Mouse (Mus musculus): Measurements from ENCODE around the gene Tmem54. TPM values are rescaled to one million over a fixed set of nuclear protein-coding genes. Genes with fewer than 3 reads are reported as not detected.

Gene Tmem54
- polyA plus RNA-seq (2012; rRNA removed) = 0.16 TPM in 2 replicates

DNA sequence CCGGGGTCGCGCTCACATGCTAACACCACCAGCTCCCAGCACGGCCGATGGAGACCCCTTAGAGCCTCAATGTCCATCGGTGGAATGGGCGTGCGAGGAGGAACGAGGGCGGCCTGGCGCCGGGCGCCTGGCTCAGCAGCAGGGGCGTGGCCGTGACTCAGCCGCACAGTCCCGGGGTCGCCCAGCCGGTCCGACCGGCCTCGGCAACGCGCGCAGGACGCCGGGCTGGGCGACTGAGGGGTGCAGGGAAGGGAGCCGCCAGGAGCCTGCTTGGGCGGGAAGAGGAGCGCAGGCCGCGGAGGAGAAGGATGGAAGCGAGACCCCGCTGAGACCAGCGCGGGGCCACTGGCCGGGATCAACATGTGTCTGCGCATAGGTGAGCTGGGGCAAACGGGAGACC lies at the start of gene Tmem54:
Gene Tmem54 (plus strand): TSS at position 193 of the 400 bp plus-strand sequence.
- H3K27ac ChIP-seq (ENCODE audit: insufficient read depth, low read length) = no peak within 1 kb of the TSS
- no peaks in the 10 kb centered on the region for H3K27me3 ChIP-seq (ENCODE audit: control insufficient read depth, insufficient read depth, low read length)
- no peak for DNase-seq
- no peaks in the 10 kb centered on the region for H3K4me1 ChIP-seq (ENCODE audit: control insufficient read depth, insufficient read depth, low read length)
- no peak within 1 kb of the TSS for H3K4me3 ChIP-seq (replicated peaks; ENCODE audit: insufficient read depth, low read depth, low read length)
- TF ChIP-seq POLR2A (IDR thresholded peaks at IDR 0.05; ENCODE audit: borderline replicate concordance, insufficient read depth, low read length) = no peak
- TF ChIP-seq CTCF (IDR thresholded peaks at IDR 0.05; ENCODE audit: borderline replicate concordance, insufficient read depth, low read depth, low read length) = no peak
- WGBS = 14% methylated on average over 40 of the region's 40 CpGs

DNA sequence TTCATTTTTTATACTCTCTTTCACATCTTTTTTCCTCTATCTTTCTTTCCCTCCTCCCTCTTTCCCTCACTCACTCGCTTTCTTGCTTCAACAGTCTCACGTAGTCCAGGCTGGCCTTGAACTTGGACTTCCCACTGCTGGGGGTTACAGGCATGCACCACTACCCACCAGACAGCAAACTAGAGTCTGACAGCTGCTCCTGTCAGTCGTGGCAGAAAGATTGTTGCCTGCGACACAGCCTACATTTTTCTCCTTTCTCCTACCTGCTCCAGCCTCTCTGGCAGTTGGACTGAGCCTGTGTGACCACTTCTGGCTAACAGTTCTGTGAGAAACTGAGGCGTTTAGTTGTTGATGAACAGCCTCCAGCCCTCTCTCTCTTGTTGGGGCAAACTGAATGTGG lies 49.8 kb upstream of the Tmem54 start:
- TF ChIP-seq CTCF (IDR thresholded peaks at IDR 0.05; ENCODE audit: borderline replicate concordance, insufficient read depth, low read depth, low read length) = no peak
- TF ChIP-seq POLR2A (IDR thresholded peaks at IDR 0.05; ENCODE audit: borderline replicate concordance, insufficient read depth, low read length) = no peak
- Histone ChIP-seq H3K27me3 (ENCODE audit: control insufficient read depth, insufficient read depth, low read length) (no peaks in the 10 kb centered on the region), H3K4me1 (ENCODE audit: control insufficient read depth, insufficient read depth, low read length) (no peaks in the 10 kb centered on the region), H3K4me3 (replicated peaks; ENCODE audit: insufficient read depth, low read depth, low read length) (no peak overlapping the region), H3K27ac (ENCODE audit: insufficient read depth, low read length) (no peak overlapping the region)
- 82% methylated on average over 5 of the region's 5 CpGs for WGBS
- DNase-seq = no peak

DNA sequence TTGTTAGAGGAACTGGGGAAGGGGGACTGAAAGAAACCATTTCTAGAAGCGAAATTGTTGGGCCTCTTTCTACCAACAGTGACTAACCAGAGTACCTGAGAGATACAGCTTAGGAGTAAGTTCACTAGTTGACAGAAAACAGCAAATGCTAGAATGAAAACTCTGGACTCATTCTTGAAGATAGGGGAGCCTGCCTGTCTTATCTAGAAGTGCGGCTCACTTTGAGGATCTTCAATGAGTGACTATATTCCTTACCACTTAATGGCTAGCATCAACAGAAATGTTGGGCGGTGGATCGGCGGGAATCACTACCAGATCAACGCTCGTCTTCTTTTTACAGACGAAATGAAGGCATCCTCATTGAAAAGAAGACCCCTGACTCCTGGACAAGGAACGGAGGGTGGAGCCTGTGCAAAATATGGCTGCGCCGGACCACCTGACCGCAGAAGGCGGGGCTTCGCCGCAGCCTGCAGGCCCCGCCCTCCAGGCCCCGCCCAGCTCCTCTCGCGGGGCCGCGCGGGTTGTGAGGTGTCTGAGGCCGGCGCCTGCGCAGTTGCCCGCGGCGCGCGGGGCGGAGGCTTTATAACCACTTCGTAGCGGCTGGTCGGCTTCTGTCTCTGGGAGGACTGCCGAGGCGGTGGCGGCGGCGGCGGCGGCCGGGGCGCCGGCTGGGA lies 47.7 kb upstream of the Tmem54 start:
- no peaks in the 10 kb centered on the region for H3K27me3 ChIP-seq (ENCODE audit: control insufficient read depth, insufficient read depth, low read length)
- WGBS = 4% methylated on average over 44 of the region's 44 CpGs
- peaks cover 8% of the 10 kb centered on the region for H3K4me1 ChIP-seq (ENCODE audit: control insufficient read depth, insufficient read depth, low read length)
- peak; percentile 97 for DNase-seq
- peak overlapping the region; percentile 75 for H3K27ac ChIP-seq (ENCODE audit: insufficient read depth, low read length)
- TF ChIP-seq CTCF (IDR thresholded peaks at IDR 0.05; ENCODE audit: borderline replicate concordance, insufficient read depth, low read depth, low read length) (no peak), POLR2A (IDR thresholded peaks at IDR 0.05; ENCODE audit: borderline replicate concordance, insufficient read depth, low read length) (peak; percentile 91)
- peak overlapping the region; percentile 79 for H3K4me3 ChIP-seq (replicated peaks; ENCODE audit: insufficient read depth, low read depth, low read length)

DNA sequence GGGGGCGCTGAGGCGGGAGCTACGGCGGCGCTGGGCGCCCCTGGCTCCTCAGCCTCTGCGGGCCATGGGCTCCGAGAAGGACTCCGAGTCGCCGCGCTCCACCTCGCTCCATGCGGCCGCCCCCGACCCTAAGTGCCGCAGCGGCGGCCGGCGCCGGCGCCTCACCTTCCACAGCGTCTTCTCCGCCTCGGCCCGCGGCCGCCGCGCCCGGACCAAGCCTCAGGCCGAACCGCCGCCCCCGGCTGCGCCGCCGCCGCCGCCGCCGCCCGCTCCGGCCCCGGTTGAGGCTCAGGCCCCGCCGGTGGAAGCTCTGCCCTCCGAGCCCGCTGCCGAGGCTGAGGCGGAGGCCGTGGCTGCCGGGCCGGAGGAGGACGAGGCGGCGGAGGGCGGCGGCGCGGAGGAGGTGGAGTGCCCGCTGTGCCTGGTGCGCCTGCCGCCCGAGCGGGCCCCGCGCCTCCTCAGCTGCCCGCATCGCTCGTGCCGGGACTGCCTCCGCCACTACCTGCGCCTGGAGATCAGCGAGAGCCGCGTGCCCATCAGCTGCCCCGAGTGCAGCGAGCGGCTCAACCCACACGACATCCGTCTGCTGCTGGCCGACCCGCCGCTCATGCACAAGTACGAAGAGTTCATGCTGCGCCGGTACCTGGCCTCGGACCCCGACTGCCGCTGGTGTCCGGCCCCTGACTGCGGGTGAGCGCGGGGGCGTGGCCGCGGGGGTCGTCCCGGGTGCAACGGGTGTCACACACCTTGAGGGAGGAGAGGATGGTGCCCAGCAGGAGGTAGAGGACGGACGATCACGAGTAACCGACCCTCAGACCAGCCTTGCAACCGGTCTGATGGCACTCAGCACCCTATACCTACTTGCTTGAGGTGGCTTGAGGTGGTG lies 46.9 kb upstream of the Tmem54 start, which contains the start of gene Rnf19b:
Gene Rnf19b (plus strand): TSS at position 65 of the 886 bp plus-strand sequence.
- peaks cover 11% of the 10 kb centered on the region for H3K4me1 ChIP-seq (ENCODE audit: control insufficient read depth, insufficient read depth, low read length)

DNA sequence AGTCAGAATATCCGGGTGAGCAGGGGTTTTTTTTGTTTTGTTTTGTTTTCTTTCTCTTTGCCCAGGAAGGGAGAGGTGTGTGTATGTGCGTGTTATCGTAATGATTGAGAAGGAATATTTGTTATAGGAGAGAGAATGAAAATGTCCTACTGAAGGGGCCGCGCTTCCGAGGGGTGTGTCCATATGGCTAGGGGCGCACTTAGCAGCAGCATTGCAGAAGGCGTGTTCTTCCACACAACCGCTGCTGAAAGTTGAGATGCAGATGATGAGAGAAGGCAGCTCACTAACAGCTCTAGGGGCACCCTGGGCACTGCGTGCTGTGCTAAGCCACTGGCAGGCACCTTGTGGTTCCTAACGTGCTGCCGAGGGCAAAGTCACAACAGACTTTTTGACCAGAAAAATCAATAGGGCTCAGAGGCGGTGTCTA lies 46.2 kb upstream of the Tmem54 start:
- H3K27me3 ChIP-seq (ENCODE audit: control insufficient read depth, insufficient read depth, low read length) = no peaks in the 10 kb centered on the region
- H3K4me1 ChIP-seq (ENCODE audit: control insufficient read depth, insufficient read depth, low read length) = peaks cover 11% of the 10 kb centered on the region
- WGBS = under 1% methylated on average over 13 of the region's 13 CpGs
- DNase-seq = no peak
- no peak overlapping the region for H3K27ac ChIP-seq (ENCODE audit: insufficient read depth, low read length)
- H3K4me3 ChIP-seq (replicated peaks; ENCODE audit: insufficient read depth, low read depth, low read length) = peak overlapping the region; percentile 79
- TF ChIP-seq CTCF (IDR thresholded peaks at IDR 0.05; ENCODE audit: borderline replicate concordance, insufficient read depth, low read depth, low read length) = no peak
- no peak for TF ChIP-seq POLR2A (IDR thresholded peaks at IDR 0.05; ENCODE audit: borderline replicate concordance, insufficient read depth, low read length)

More for the DNA sequence above, 46.9 kb upstream of the Tmem54 start, which contains the start of gene Rnf19b:
- peak; percentile 59 to 72 for DNase-seq
- H3K4me3 ChIP-seq (replicated peaks; ENCODE audit: insufficient read depth, low read depth, low read length) = peak within 1 kb of the TSS; percentile 79
- H3K27me3 ChIP-seq (ENCODE audit: control insufficient read depth, insufficient read depth, low read length) = no peaks in the 10 kb centered on the region
- H3K27ac ChIP-seq (ENCODE audit: insufficient read depth, low read length) = peak within 1 kb of the TSS; percentile 75
- WGBS = 1% methylated on average over 101 of the region's 107 CpGs
- TF ChIP-seq POLR2A (IDR thresholded peaks at IDR 0.05; ENCODE audit: borderline replicate concordance, insufficient read depth, low read length) = no peak
- TF ChIP-seq CTCF (IDR thresholded peaks at IDR 0.05; ENCODE audit: borderline replicate concordance, insufficient read depth, low read depth, low read length) = no peak

DNA sequence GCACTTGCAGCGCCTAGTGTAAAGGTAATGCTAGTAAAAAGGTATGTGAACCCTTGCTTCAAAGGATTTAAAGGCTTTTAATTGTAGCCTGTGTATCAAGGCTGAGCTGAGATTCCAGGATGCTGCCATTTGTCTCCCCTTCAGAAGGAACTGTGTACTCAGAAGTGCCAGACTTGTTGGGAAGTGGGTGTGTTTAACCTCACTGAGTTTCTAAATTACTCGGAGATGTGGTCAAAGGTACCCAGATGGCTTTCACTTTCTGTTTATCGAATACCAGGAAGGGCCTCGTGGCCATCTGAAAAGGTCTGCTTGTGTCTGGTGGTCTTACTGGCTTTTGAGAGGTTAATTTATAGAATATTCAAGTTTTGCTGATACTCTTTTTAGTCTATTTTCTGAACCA lies 45.4 kb upstream of the Tmem54 start:
- WGBS = 20% methylated on average over 4 of the region's 4 CpGs
- no peak for TF ChIP-seq POLR2A (IDR thresholded peaks at IDR 0.05; ENCODE audit: borderline replicate concordance, insufficient read depth, low read length)
- TF ChIP-seq CTCF (IDR thresholded peaks at IDR 0.05; ENCODE audit: borderline replicate concordance, insufficient read depth, low read depth, low read length) = no peak
- Histone ChIP-seq H3K4me3 (replicated peaks; ENCODE audit: insufficient read depth, low read depth, low read length) (peak overlapping the region; percentile 79), H3K27me3 (ENCODE audit: control insufficient read depth, insufficient read depth, low read length) (no peaks in the 10 kb centered on the region), H3K4me1 (ENCODE audit: control insufficient read depth, insufficient read depth, low read length) (peaks cover 11% of the 10 kb centered on the region), H3K27ac (ENCODE audit: insufficient read depth, low read length) (no peak overlapping the region)
- no peak for DNase-seq

DNA sequence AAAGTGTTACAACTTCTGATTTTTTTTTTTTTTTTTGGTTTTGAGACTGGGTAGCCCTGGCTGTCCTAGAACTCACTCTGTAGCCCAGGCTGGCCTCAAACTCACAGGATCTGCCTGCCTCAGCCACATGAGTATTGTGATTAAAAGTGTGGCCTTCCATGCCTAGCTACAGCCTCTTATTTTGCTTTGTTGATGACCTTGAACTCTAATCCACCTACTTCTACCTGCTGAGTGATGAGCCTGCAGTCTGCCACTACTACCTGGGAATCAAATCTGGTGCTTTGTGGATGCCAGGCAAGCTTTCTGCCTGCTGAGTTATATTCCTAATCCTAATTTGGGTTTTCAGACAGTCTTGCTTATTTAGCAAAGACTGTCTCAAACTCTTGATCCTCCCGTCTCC lies 43.9 kb upstream of the Tmem54 start:
- H3K4me3 ChIP-seq (replicated peaks; ENCODE audit: insufficient read depth, low read depth, low read length) = peak overlapping the region; percentile 4
- TF ChIP-seq POLR2A (IDR thresholded peaks at IDR 0.05; ENCODE audit: borderline replicate concordance, insufficient read depth, low read length) (no peak), CTCF (IDR thresholded peaks at IDR 0.05; ENCODE audit: borderline replicate concordance, insufficient read depth, low read depth, low read length) (no peak)
- DNase-seq = peak in 1 of 2 experiments; percentile 45
- H3K27ac ChIP-seq (ENCODE audit: insufficient read depth, low read length) = 0 out of 2 replicates have a peak overlapping the region, but pooled peaks have one; percentile 5
- 26% methylated on average over 1 of the region's 1 CpGs for WGBS
- H3K27me3 ChIP-seq (ENCODE audit: control insufficient read depth, insufficient read depth, low read length) = no peaks in the 10 kb centered on the region
- H3K4me1 ChIP-seq (ENCODE audit: control insufficient read depth, insufficient read depth, low read length) = peaks cover 11% of the 10 kb centered on the region

All from cerebellum, adult 2 months (tissue).